In the genomic region with DNA sequence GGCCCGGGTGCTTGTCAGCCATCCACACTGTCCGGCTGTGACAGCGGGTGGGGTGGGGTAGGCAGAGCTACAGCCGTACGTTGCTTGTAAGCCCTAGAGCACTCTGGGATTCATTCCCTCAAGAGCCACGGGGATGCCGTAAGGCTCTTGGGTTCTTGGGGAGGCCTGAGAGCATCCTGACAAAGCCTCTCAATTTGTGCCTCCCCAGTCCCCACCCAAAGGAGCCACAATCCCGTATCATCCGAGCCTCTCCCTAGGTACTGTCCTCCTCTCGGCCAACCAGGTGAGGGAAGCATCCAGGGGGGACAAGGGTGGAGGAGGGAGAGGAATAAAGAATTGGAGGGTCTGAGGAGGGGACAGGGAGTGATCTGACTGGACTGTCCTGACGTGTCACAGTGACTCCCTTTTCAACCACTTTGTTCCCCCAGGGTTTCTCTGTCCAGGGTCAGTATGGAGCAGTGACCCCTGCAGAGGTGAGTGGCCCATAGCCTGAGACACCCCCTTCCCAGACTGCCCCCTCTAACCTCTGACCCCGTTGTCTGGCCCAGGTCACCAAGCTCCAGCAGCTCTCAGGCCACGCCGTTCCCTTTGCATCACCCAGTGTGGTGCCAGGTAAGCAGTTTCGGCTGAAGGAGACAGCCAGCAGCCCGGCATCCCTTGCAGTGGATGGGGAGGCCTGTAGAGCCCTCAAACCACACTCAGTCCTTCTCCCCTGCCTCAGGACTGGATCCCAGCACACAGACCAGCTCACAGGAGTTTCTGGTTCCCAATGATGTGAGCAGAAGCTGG, we compare ENCODE assay signal across 19 mouse cellular contexts. TPM values are rescaled to one million over a fixed set of nuclear protein-coding genes. Genes with fewer than 3 reads are reported as not detected.
DNase-seq lines count a peak whose midpoint lies in the region; TF ChIP-seq lines count a peak whose summit lies in the region.
"Had no signal": no experiment of that assay in that cellular context is flagged by ENCODE, and none has a peak within 500 bp of the region (broad histone marks: within the 10 kb centered on the region; RNA-seq: fewer than 3 reads in every experiment).

No protein-coding gene starts in this region.

- no peak overlapping the region; the same call in 1 of the 2 replicates for H3K4me3 ChIP-seq in layer of hippocampus, adult 2 months
- peak overlapping the region; percentile 83 for H3K4me3 ChIP-seq in cerebellum, adult 2 months (replicated peaks; ENCODE audit: insufficient read depth, low read depth, low read length)
- H3K4me3 ChIP-seq: embryonic facial prominence, embryonic 15.5 days; erythroblast, embryonic 14.5 days; heart, adult 2 months had no signal

- peaks cover 23% of the 10 kb centered on the region for H3K4me1 ChIP-seq in cerebellum, adult 2 months (ENCODE audit: control insufficient read depth, insufficient read depth, low read length)

- 13% methylated on average over 16 of the region's 16 CpGs for WGBS in cerebellum, adult 2 months

- no peaks in the 10 kb centered on the region for H3K27me3 ChIP-seq in cerebellum, adult 2 months (ENCODE audit: control insufficient read depth, insufficient read depth, low read length)

- TF ChIP-seq CTCF in layer of hippocampus, adult 2 months (conservative IDR thresholded peaks at IDR 0.05), result no peak
- no peak for TF ChIP-seq CTCF in cerebellum, adult 2 months (IDR thresholded peaks at IDR 0.05; ENCODE audit: borderline replicate concordance, insufficient read depth, low read depth, low read length)

- H3K27ac ChIP-seq in layer of hippocampus, adult 2 months, result peak overlapping the region; percentile 69; the same call in 1 of the 2 replicates
- H3K27ac ChIP-seq in cerebellum, adult 2 months (ENCODE audit: insufficient read depth, low read length), result peak overlapping the region; percentile 75
- H3K27ac ChIP-seq: embryonic facial prominence, embryonic 15.5 days; heart, adult 2 months; hindbrain, embryonic 10.5 days; hindbrain, embryonic 14.5 days had no signal

- no peak for DNase-seq in layer of hippocampus, adult 2 months (ENCODE audit: low spot score in 2 of 2)
- no peak for DNase-seq in layer of hippocampus, adult 9-11 months
- peak; percentile 61 to 67 for DNase-seq in cerebellum, adult 2 months
- peak; percentile 80 for DNase-seq in cerebellum, adult 9-11 months
- no peak for DNase-seq in spleen, adult 12 weeks (ENCODE audit: low spot score)
- no peak for DNase-seq in frontal cortex, postnatal 14 days (ENCODE audit: low spot score in 2 of 2)
- no peak for DNase-seq in yolk sac, embryonic 10.5 days (ENCODE audit: low spot score)
- DNase-seq: adrenal gland, adult 8-10 months; adrenal gland, postnatal 36 days; embryo, embryonic 11 days; gastrocnemius, postnatal 14 days; heart, adult 2 months; kidney, adult 2 months had no signal

- TF ChIP-seq POLR2A in cerebellum, adult 2 months (IDR thresholded peaks at IDR 0.05; ENCODE audit: borderline replicate concordance, insufficient read depth, low read length), result no peak

RNA-seq across cellular contexts. Expression of gene Gpr62, which starts 3.9 kb away (rescaled TPM):
- 10 to 100 TPM; 11.6 to 12.4 TPM for total RNA-seq in layer of hippocampus, adult 2 months (2021)
- polyA plus RNA-seq in cerebellum, adult 2 months (2012; rRNA removed), result 27.9 and 30.7 TPM in 2 replicates
- total RNA-seq: common myeloid progenitor, adult 5-6 weeks; heart, adult 2 months; heart, postnatal 25 days had no signal
- polyA plus RNA-seq: erythroblast, embryonic 14.5 days; heart, adult 2 months; kidney, adult 2 months had no signal

RNA-seq across cellular contexts. Expression of gene Pcbp4, which starts 8.7 kb away (rescaled TPM):
- 100 to 1,000 TPM; 187 to 205 TPM for total RNA-seq in layer of hippocampus, adult 2 months (2021)
- polyA plus RNA-seq in cerebellum, adult 2 months (2012; rRNA removed), result 515 and 572 TPM in 2 replicates

RNA-seq across cellular contexts. Expression of gene Rrp9, which starts 13.9 kb away (rescaled TPM):
- total RNA-seq in layer of hippocampus, adult 2 months (2021), result 10 to 100 TPM; 35.4 to 36.6 TPM
- 42.5 and 43.7 TPM in 2 replicates for polyA plus RNA-seq in cerebellum, adult 2 months (2012; rRNA removed)

RNA-seq across cellular contexts. Expression of gene Abhd14a, which starts 14.4 kb away (rescaled TPM):
- total RNA-seq in layer of hippocampus, adult 2 months (2021), result 10 to 100 TPM; 39.0 to 39.4 TPM
- polyA plus RNA-seq in cerebellum, adult 2 months (2012; rRNA removed), result 49.7 and 51.5 TPM in 2 replicates

RNA-seq across cellular contexts. Expression of gene Abhd14b, which starts 14.6 kb away (rescaled TPM):
- total RNA-seq in layer of hippocampus, adult 2 months (2021), result 10 to 100 TPM; 13.9 to 17.0 TPM
- 59.7 and 68.5 TPM in 2 replicates for polyA plus RNA-seq in cerebellum, adult 2 months (2012; rRNA removed)
- polyA plus RNA-seq: erythroblast, embryonic 14.5 days had no signal

Comparison
In these comparisons a context has a peak if more than half of its experiments do, and no peak if none do; other contexts are left out.
1. DNase-seq: peak in cerebellum, adult 2 months (2 of 2) and cerebellum, adult 9-11 months (single experiment); none in layer of hippocampus, adult 2 months (0 of 2), layer of hippocampus, adult 9-11 months (single experiment), spleen, adult 12 weeks (single experiment), frontal cortex, postnatal 14 days (0 of 2) and yolk sac, embryonic 10.5 days (single experiment).